In the genomic region with DNA sequence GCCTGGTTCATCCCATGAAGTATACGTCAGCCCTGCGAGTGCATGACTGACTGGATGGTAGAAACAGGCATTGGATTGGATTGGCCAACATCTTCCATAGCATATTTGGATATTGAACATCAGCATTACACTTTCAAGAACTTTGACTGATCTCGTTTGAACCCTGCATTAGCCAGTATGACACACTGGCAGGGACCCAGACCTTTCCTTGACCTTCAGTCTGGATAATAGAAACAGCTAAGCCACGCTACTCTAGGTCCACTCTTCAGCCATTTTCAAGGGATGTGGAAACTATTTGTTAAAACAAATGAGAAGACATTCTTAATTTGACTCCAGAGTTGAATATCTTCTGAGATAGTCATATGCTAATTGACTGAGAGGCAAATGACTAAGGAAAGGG, we compare ENCODE assay signal across 18 mouse cellular contexts.
"Had no signal": no experiment of that assay in that cellular context is flagged by ENCODE, and none has a peak within 500 bp of the region (broad histone marks: within the 10 kb centered on the region; RNA-seq: fewer than 3 reads in every experiment).

No protein-coding gene starts in this region.

- DNase-seq: lung, adult 18-20 months; lung, embryonic 14.5 days; lung, postnatal 10 days; lung, postnatal 4 days; midbrain, embryonic 14.5 days; retina, postnatal 1 day; right cerebral cortex, adult 18-20 months; right cerebral cortex, postnatal 25 days; right cerebral cortex, postnatal 4 days; spleen, adult 18-20 months; thymus, adult 18-20 months; thymus, postnatal 14 days; thymus, postnatal 36 days had no signal

- H3K27me3 ChIP-seq: midbrain, embryonic 12.5 days; neural tube, embryonic 13.5 days; neural tube, embryonic 15.5 days had no signal

- H3K36me3 ChIP-seq: midbrain, embryonic 10.5 days; midbrain, embryonic 12.5 days; neural tube, embryonic 13.5 days; neural tube, embryonic 15.5 days had no signal

- H3K9me3 ChIP-seq: midbrain, embryonic 10.5 days; midbrain, embryonic 12.5 days; neural tube, embryonic 13.5 days; neural tube, embryonic 15.5 days had no signal

- H3K27ac ChIP-seq: midbrain, embryonic 10.5 days; midbrain, embryonic 12.5 days; neural tube, embryonic 13.5 days; neural tube, embryonic 15.5 days had no signal

- H3K4me3 ChIP-seq: midbrain, embryonic 10.5 days; midbrain, embryonic 12.5 days; myocyte; neural tube, embryonic 13.5 days; neural tube, embryonic 15.5 days had no signal
